Mouse (Mus musculus) limb, embryonic 11.5 days (tissue): Measurements from ENCODE around the gene Trappc6b. TPM values are rescaled to one million over a fixed set of nuclear protein-coding genes. Genes with fewer than 3 reads are reported as not detected.

Source experiments
- ATAC-seq: fragments of 200-750 bp; cut with Nextera tagmentation; 2 replicates; pipeline ENCODE4 v1.8.0; 2017; ENCODE audit warnings: low read depth; ENCODE audit not compliant: insufficient number of reproducible peaks, low FRiP score, low TSS enrichment
- DNase-seq: peaks from one replicate; pipeline ENCODE4 v3.0.0-alpha.2; 2015; ENCODE audit warnings: low spot score
- H3K27ac ChIP-seq: fragments of 300-500 bp; sonication (generic); replicated peaks from 2 replicates; pipeline ENCODE4 v1.5.1; 2014; ENCODE audit warnings: low read depth, mild to moderate bottlenecking, low read length
- H3K27me3 ChIP-seq: fragments of 300-500 bp; sonication (generic); 2 replicates; pipeline ENCODE4 v1.6.1; 2014; ENCODE audit warnings: mild to moderate bottlenecking, low read length, mixed read lengths; ENCODE audit not compliant: control insufficient read depth, insufficient read depth
- H3K36me3 ChIP-seq: fragments of 300-500 bp; sonication (generic); 2 replicates; pipeline ENCODE4 v1.6.1; 2014; ENCODE audit warnings: mild to moderate bottlenecking, low read length, moderate library complexity, mixed read lengths; ENCODE audit not compliant: control insufficient read depth, insufficient read depth
- H3K4me1 ChIP-seq: fragments of 300-500 bp; sonication (generic); 2 replicates; pipeline ENCODE4 v1.6.1; 2014; ENCODE audit warnings: low read length, mixed read lengths; ENCODE audit not compliant: control insufficient read depth, insufficient read depth
- H3K4me2 ChIP-seq: fragments of 300-500 bp; sonication (generic); 2 replicates; pipeline ENCODE4 v1.6.1; 2014; ENCODE audit warnings: low read depth, mild to moderate bottlenecking, moderate library complexity; ENCODE audit not compliant: severe bottlenecking
- H3K4me3 ChIP-seq: fragments of 300-500 bp; sonication (generic); 2 replicates; pipeline ENCODE4 v1.5.1; 2014; ENCODE audit warnings: low read depth, low read length
- H3K9ac ChIP-seq: fragments of 300-500 bp; sonication (generic); 2 replicates; pipeline ENCODE4 v1.6.1; 2014; ENCODE audit warnings: mild to moderate bottlenecking, low read length
- H3K9me3 ChIP-seq: fragments of 300-500 bp; sonication (generic); 2 replicates; pipeline ENCODE4 v1.6.1; 2016; ENCODE audit warnings: low read length; ENCODE audit not compliant: control insufficient read depth
- WGBS: fragments of 180-500 bp; shearing (Covaris S2); extraction: QIAGEN DNeasy Blood & Tissue Kit; methylation state at CpG from one replicate; pipeline ENCODE4 v1.1.7; 2014; 5-methylcytosine and 5-hydroxymethylcytosine counted together
- polyA plus RNA-seq: library from polyadenylated mRNA; unstranded; fragments of >200 nt; fragmentation: Nextera tagmentation; extraction: Ambion mirVana; gene quantifications from 2 replicates; pipeline ENCODE4 v1.2.1, GENCODE M21; 2014

Trappc6b gene
- 49.8 and 56.9 TPM in 2 replicates for polyA plus RNA-seq

GRCm38 (mm10) chr12:59060993-59061595 lies at the start of gene Trappc6b:
TSS of gene Trappc6b (minus strand) at chr12:59061472.
- Histone ChIP-seq H3K4me2 (peak within 1 kb of the TSS; percentile 63), H3K4me1 (peaks cover 2% of the 10 kb centered on the region; the same call in 1 of the 2 replicates), H3K36me3 (no peaks in the 10 kb centered on the region), H3K27ac (peak within 1 kb of the TSS; percentile 66), H3K9ac (peak within 1 kb of the TSS; percentile 77), H3K4me3 (peak within 1 kb of the TSS; percentile 85), H3K27me3 (no peaks in the 10 kb centered on the region), H3K9me3 (no peaks in the 10 kb centered on the region)
- DNase-seq (peak; percentile 86), ATAC-seq (peak; percentile 95)
- under 1% methylated on average over 49 of the region's 49 CpGs for WGBS

- Histone ChIP-seq H3K4me2 (no peak overlapping the region), H3K4me3 (no peak overlapping the region), H3K9ac (no peak overlapping the region), H3K27ac (no peak overlapping the region), H3K4me1 (no peaks in the 10 kb centered on the region), H3K9me3 (no peaks in the 10 kb centered on the region), H3K27me3 (no peaks in the 10 kb centered on the region), H3K36me3 (no peaks in the 10 kb centered on the region)
- DNase-seq (no peak), ATAC-seq (no peak)
- 88% methylated on average over 4 of the region's 4 CpGs for WGBS
Measured at GRCm38 (mm10) chr12:59107926-59108325, 46.7 kb upstream of the Trappc6b start.

- WGBS: 92% methylated on average over 5 of the region's 5 CpGs
- no peak for ATAC-seq
Measured at GRCm38 (mm10) chr12:59106491-59106890, 45.2 kb upstream of the Trappc6b start.

GRCm38 (mm10) chr12:59105914-59106313 lies 44.6 kb upstream of the Trappc6b start:
- ATAC-seq: no peak
- 86% methylated on average over 6 of the region's 6 CpGs for WGBS
- Histone ChIP-seq H3K4me1 (no peaks in the 10 kb centered on the region), H3K27ac (no peak overlapping the region), H3K4me2 (no peak overlapping the region), H3K9ac (no peak overlapping the region), H3K9me3 (no peaks in the 10 kb centered on the region), H3K27me3 (no peaks in the 10 kb centered on the region), H3K36me3 (no peaks in the 10 kb centered on the region), H3K4me3 (no peak overlapping the region)
- no peak for DNase-seq

More at GRCm38 (mm10) chr12:59106491-59106890, 45.2 kb upstream of the Trappc6b start:
- no peaks in the 10 kb centered on the region for H3K27me3 ChIP-seq
- no peaks in the 10 kb centered on the region for H3K4me1 ChIP-seq
- H3K4me3 ChIP-seq: no peak overlapping the region
- no peak for DNase-seq
- H3K36me3 ChIP-seq: no peaks in the 10 kb centered on the region
- no peak overlapping the region for H3K27ac ChIP-seq
- H3K4me2 ChIP-seq: no peak overlapping the region
- H3K9ac ChIP-seq: no peak overlapping the region
- no peaks in the 10 kb centered on the region for H3K9me3 ChIP-seq

DNA sequence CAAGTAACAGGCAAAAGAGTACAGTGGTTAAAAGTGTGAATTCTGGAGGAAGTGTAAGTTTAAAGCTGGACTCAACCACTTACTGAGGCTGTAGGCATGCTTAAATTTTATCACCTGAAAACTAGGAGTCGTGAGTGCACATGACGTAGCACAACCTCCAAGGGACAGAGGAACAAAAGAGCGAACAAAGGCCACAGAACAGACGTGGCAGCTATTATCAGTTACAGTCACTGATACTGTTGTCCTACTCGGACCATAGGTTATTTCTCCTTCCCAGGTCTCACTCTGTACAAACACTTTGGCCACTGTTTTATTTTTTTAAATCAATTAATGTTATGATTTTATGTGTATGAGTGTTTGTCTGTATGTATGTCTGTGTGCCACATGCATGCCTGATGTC lies 43.5 kb upstream of the Trappc6b start:
- WGBS: 75% methylated on average over 5 of the region's 5 CpGs
- H3K4me2 ChIP-seq: no peak overlapping the region
- no peak for DNase-seq
- no peak overlapping the region for H3K9ac ChIP-seq
- no peak for ATAC-seq
- H3K27me3 ChIP-seq: no peaks in the 10 kb centered on the region
- H3K4me3 ChIP-seq: no peak overlapping the region
- no peak overlapping the region for H3K27ac ChIP-seq
- H3K4me1 ChIP-seq: no peaks in the 10 kb centered on the region
- no peaks in the 10 kb centered on the region for H3K9me3 ChIP-seq
- no peaks in the 10 kb centered on the region for H3K36me3 ChIP-seq

DNA sequence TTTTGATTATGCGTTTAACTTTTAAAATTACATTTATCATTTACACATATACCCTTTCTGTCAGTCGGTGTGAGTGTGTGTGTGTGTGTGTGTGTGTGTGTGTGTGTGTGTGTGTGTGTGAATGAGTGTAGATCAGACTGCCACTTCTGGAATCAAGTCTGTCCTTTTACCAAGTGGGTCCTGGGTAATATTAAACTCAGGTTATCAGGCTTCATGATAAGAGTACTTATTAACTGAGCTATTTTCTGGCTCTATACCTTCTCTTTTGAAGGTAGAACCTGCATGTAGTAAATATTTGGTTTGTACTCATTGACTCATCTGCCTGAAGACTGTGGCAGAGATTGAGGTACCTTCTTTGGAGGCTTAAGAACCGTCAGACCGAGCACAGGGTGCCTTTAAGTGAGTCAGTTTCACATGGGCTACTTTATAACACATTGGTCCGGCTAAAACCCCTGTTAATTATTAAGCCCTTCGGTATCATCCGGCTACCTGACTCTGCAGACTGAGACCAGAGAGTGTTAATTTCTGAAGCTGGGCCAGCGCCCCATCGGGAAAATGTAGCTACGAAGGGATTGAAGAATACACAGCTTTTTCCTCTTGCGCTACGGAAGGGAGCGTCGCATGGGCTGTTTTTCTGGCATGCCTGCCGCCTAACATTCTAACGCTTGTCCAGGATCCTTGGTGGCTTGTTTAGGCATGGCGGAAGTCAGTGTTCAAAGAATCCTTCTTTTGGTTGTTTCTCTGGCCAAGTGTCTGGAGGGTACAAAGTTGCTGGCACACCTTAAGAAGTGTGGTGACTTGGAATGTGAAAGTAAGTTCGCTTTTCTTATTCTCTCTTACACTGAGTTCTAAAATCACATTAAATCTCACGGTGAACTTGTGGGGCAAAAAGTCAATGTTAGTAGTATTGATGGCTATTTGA lies 34.1 kb upstream of the Trappc6b start, which contains the start of gene Mia2:
TSS of gene Mia2 (plus strand) at position 696 of the 922 bp plus-strand sequence.
- no peak within 1 kb of the TSS for H3K4me3 ChIP-seq
- no peak within 1 kb of the TSS for H3K27ac ChIP-seq
- WGBS: 87% methylated on average over 19 of the region's 19 CpGs
- H3K9me3 ChIP-seq: no peaks in the 10 kb centered on the region
- H3K4me1 ChIP-seq: no peaks in the 10 kb centered on the region
- DNase-seq (no peak), ATAC-seq (no peak)
- H3K4me2 ChIP-seq: no peak within 1 kb of the TSS
- H3K27me3 ChIP-seq: no peaks in the 10 kb centered on the region
- H3K36me3 ChIP-seq: no peaks in the 10 kb centered on the region
- no peak within 1 kb of the TSS for H3K9ac ChIP-seq

- no peaks in the 10 kb centered on the region for H3K36me3 ChIP-seq
- no peak overlapping the region for H3K9ac ChIP-seq
- no peaks in the 10 kb centered on the region for H3K4me1 ChIP-seq
- no peak overlapping the region for H3K4me2 ChIP-seq
- 75% methylated on average over 2 of the region's 2 CpGs for WGBS
- ATAC-seq: no peak
- no peaks in the 10 kb centered on the region for H3K9me3 ChIP-seq
- no peaks in the 10 kb centered on the region for H3K27me3 ChIP-seq
- H3K27ac ChIP-seq: no peak overlapping the region
- H3K4me3 ChIP-seq: no peak overlapping the region
- no peak for DNase-seq
Measured at GRCm38 (mm10) chr12:59093543-59093942, 32.3 kb upstream of the Trappc6b start.

GRCm38 (mm10) chr12:59086171-59086570 lies 24.9 kb upstream of the Trappc6b start:
- ATAC-seq: no peak
- H3K4me1 ChIP-seq: no peaks in the 10 kb centered on the region
- no peak overlapping the region for H3K27ac ChIP-seq
- DNase-seq: no peak
- H3K36me3 ChIP-seq: no peaks in the 10 kb centered on the region
- H3K9ac ChIP-seq: no peak overlapping the region
- H3K27me3 ChIP-seq: no peaks in the 10 kb centered on the region
- no peak overlapping the region for H3K4me3 ChIP-seq
- H3K4me2 ChIP-seq: no peak overlapping the region
- WGBS: 80% methylated on average over 5 of the region's 5 CpGs
- H3K9me3 ChIP-seq: no peaks in the 10 kb centered on the region
